Mouse (Mus musculus) thymus, adult 2 months (tissue): ENCODE measurements at regions not wholly inside any gene's neighbourhood (a gene's known extent, or its start where the extent isn't known, plus 50 kb on each side); places are given as distances from the start of the nearest gene placed in this dataset.

Experiments used
- CTCF ChIP-seq: fragments of 200-500 bp; IDR thresholded peaks from 2 replicates; pipeline ENCODE4 v1.5.1; 2012; ENCODE audit warnings: mild to moderate bottlenecking, control low read depth, low read length, moderate library complexity, borderline replicate concordance; ENCODE audit not compliant: control insufficient read depth, poor library complexity, insufficient read depth; ENCODE audit errors: extremely low read depth
- POLR2A ChIP-seq: fragments of 200-500 bp; IDR thresholded peaks from 2 replicates; pipeline ENCODE4 v1.6.1; 2012; ENCODE audit warnings: mild to moderate bottlenecking, low read length, control low read depth, moderate library complexity; ENCODE audit not compliant: control insufficient read depth, poor library complexity, insufficient read depth; ENCODE audit errors: extremely low read depth

- TF ChIP-seq CTCF (no peak), POLR2A (no peak)
Measured at GRCm38 (mm10) chr10:120666202-120666860, 190.1 kb upstream of the Hmga2 start.
